Comparison of ENCODE assay signal across 22 mouse cellular contexts in genomic region chr1:187088660-187089395, GRCm38 (mm10).
"Had no signal": no experiment of that assay in that cellular context is flagged by ENCODE, and none has a peak within 500 bp of the region (broad histone marks: within the 10 kb centered on the region; RNA-seq: fewer than 3 reads in every experiment).

No protein-coding gene starts in this region.

- H3K9ac ChIP-seq: liver, embryonic 15.5 days; liver, postnatal 0 days; lung, embryonic 15.5 days; midbrain, embryonic 12.5 days; neural tube, embryonic 13.5 days; neural tube, embryonic 15.5 days had no signal

- H3K27ac ChIP-seq: liver, embryonic 15.5 days; lung, embryonic 15.5 days; midbrain, embryonic 10.5 days; midbrain, embryonic 12.5 days; neural tube, embryonic 13.5 days; neural tube, embryonic 15.5 days had no signal

- H3K4me1 ChIP-seq: liver, embryonic 15.5 days; midbrain, embryonic 10.5 days; midbrain, embryonic 12.5 days; neural tube, embryonic 15.5 days had no signal

- DNase-seq: liver, postnatal 0 days; lung, adult 2 months; lung, postnatal 14 days; lung, postnatal 4 days; midbrain, embryonic 14.5 days; retina, postnatal 1 day; right cerebral cortex, adult 18-20 months; right cerebral cortex, postnatal 25 days; right cerebral cortex, postnatal 4 days; spleen, adult 18-20 months; thymus, adult 2 months; thymus, postnatal 25 days; thymus, postnatal 4 days had no signal

- H3K27me3 ChIP-seq: liver, embryonic 15.5 days; lung, embryonic 15.5 days; midbrain, embryonic 12.5 days; neural tube, embryonic 15.5 days had no signal

- H3K4me3 ChIP-seq: liver, embryonic 15.5 days; lung, embryonic 15.5 days; midbrain, embryonic 10.5 days; midbrain, embryonic 12.5 days; myocyte; neural tube, embryonic 13.5 days; neural tube, embryonic 15.5 days had no signal

- H3K9me3 ChIP-seq: liver, embryonic 15.5 days; lung, embryonic 15.5 days; midbrain, embryonic 10.5 days; midbrain, embryonic 12.5 days; neural tube, embryonic 13.5 days; neural tube, embryonic 15.5 days had no signal

- H3K36me3 ChIP-seq: liver, embryonic 15.5 days; lung, embryonic 15.5 days; midbrain, embryonic 10.5 days; midbrain, embryonic 12.5 days; neural tube, embryonic 13.5 days; neural tube, embryonic 15.5 days had no signal

- H3K4me2 ChIP-seq: liver, embryonic 15.5 days; lung, embryonic 15.5 days; midbrain, embryonic 12.5 days; neural tube, embryonic 13.5 days; neural tube, embryonic 15.5 days had no signal

- ATAC-seq: liver, postnatal 0 days; lung, postnatal 0 days; midbrain, embryonic 16.5 days had no signal
